Mouse (Mus musculus): ENCODE measurements at regions not wholly inside any gene's neighbourhood (a gene's known extent, or its start where the extent isn't known, plus 50 kb on each side); places are given as distances from the start of the nearest gene placed in this dataset.
"Not testable (repeated sequence)": the region's sequence is repeated elsewhere in the genome, so short reads cannot be mapped to it uniquely, and the experiment has no call there.

DNA sequence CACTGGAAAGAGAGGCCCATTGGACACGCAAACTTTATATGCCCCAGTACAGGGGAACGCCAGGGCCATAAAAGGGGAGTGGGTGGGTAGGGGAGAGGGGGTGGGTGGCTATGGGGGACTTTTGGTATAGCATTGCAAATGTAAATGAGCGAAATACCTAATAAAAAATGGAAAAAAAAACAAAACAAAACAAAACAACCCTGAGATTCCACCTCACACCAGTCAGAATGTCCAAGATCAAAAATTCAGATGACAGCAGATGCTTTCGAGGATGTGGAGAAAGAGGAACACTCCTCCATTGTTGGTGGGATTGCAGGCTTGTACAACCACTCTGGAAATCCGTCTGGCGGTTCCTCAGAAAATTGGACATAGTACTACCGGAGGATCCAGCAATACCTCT, 251.4 kb upstream of the Foxg1 start:
- not testable (repeated sequence) for TF ChIP-seq TAL1 (conservative IDR thresholded peaks at IDR 0.05; ENCODE audit: low read depth, low read length); CTCF (IDR thresholded peaks at IDR 0.05; ENCODE audit: low read depth, low read length); GATA1 (IDR thresholded peaks at IDR 0.05; ENCODE audit: borderline replicate concordance, low read length)
